Mouse (Mus musculus) stomach, embryonic 15.5 days (tissue): ENCODE measurements around the gene Usp12. TPM values are rescaled to one million over a fixed set of nuclear protein-coding genes. Genes with fewer than 3 reads are reported as not detected.

Experiments used
- ATAC-seq: fragments of 200-750 bp; cut with Nextera tagmentation; 2 replicates; pipeline ENCODE4 v1.8.0; 2017; ENCODE audit warnings: low read depth, moderate number of reproducible peaks, moderate TSS enrichment; ENCODE audit not compliant: insufficient read depth, low FRiP score
- H3K27ac ChIP-seq: fragments of 300-500 bp; sonication (generic); 2 replicates; pipeline ENCODE4 v1.5.1; 2015; ENCODE audit warnings: mild to moderate bottlenecking, inconsistent platforms
- H3K27me3 ChIP-seq: fragments of 300-500 bp; sonication (generic); replicated peaks from 2 replicates; pipeline ENCODE4 v1.6.1; 2015; ENCODE audit warnings: inconsistent platforms
- H3K36me3 ChIP-seq: fragments of 300-500 bp; sonication (generic); 2 replicates; pipeline ENCODE4 v1.6.1; 2015; ENCODE audit warnings: inconsistent platforms
- H3K4me1 ChIP-seq: fragments of 300-500 bp; sonication (generic); 2 replicates; pipeline ENCODE4 v1.6.1; 2015; ENCODE audit warnings: inconsistent platforms
- H3K4me2 ChIP-seq: fragments of 300-500 bp; sonication (generic); 2 replicates; pipeline ENCODE4 v1.6.1; 2015; ENCODE audit warnings: mild to moderate bottlenecking, inconsistent platforms
- H3K4me3 ChIP-seq: fragments of 300-500 bp; sonication (generic); replicated peaks from 2 replicates; pipeline ENCODE4 v1.5.1; 2015; ENCODE audit warnings: inconsistent platforms
- H3K9ac ChIP-seq: fragments of 300-500 bp; sonication (generic); 2 replicates; pipeline ENCODE4 v1.6.1; 2015; ENCODE audit warnings: inconsistent platforms
- H3K9me3 ChIP-seq: fragments of 300-500 bp; sonication (generic); 2 replicates; pipeline ENCODE4 v1.6.1; 2016; ENCODE audit warnings: inconsistent platforms
- WGBS: fragments of 180-500 bp; shearing (Covaris S2); methylation state at CpG from one replicate; pipeline ENCODE4 v1.1.7; 2015; 5-methylcytosine and 5-hydroxymethylcytosine counted together
- polyA plus RNA-seq: library from polyadenylated mRNA; unstranded; fragments of >200 nt; fragmentation: Nextera tagmentation; extraction: Ambion mirVana; gene quantifications from 2 replicates; pipeline ENCODE4 v1.2.1, GENCODE M21; 2015

Usp12 gene
- polyA plus RNA-seq, 1 experiment from 2014 or later = 18.9 TPM

DNA sequence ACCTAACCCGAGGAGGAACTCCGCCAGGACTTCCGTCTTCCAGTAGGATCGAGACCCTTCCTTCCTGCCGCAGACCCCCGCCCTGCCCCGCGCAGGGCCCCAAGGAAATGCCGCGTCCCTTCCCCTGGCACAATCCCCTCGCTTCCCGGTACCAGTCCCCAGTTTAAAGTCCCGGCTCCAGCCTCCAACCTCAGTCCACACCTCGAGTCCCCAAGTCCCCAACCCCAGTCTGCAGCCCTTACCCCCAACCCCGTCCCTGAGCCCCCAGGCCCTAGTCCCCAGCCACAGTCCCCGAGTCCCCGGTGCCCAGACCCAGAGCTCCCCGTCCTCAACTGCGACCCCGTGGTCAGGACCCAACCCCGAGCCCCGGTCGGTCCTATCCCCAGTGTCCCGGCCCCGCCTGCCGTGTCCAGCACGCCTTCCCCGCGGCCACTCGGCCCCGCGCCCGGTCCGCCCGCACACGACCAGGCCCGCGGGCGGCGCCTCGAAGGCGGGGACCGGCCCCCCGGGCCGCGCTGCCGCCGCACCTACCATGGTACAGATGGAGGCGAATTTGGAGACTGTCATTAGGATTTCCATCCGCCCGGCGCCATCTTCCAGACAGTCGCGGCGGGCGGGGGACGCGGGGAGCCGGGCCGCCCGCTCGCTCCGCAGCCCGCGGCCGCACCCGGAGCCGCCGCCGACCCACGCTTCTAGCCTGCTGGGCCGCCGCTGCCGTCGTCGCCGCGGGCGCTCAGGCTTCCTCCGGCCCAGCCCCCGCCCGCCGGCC, 538 bp downstream of the Usp12 start:
- no peaks in the 10 kb centered on the region for H3K27me3 ChIP-seq
- H3K36me3 ChIP-seq = no peaks in the 10 kb centered on the region
- ATAC-seq = peak; percentile 27
- H3K27ac ChIP-seq = peak overlapping the region; percentile 92
- peak overlapping the region; percentile 74 for H3K4me2 ChIP-seq
- peak overlapping the region; percentile 92 for H3K9ac ChIP-seq
- peaks cover 32% of the 10 kb centered on the region for H3K4me1 ChIP-seq
- no peaks in the 10 kb centered on the region for H3K9me3 ChIP-seq
- under 1% methylated on average over 83 of the region's 83 CpGs for WGBS
- peak overlapping the region; percentile 96 for H3K4me3 ChIP-seq

DNA sequence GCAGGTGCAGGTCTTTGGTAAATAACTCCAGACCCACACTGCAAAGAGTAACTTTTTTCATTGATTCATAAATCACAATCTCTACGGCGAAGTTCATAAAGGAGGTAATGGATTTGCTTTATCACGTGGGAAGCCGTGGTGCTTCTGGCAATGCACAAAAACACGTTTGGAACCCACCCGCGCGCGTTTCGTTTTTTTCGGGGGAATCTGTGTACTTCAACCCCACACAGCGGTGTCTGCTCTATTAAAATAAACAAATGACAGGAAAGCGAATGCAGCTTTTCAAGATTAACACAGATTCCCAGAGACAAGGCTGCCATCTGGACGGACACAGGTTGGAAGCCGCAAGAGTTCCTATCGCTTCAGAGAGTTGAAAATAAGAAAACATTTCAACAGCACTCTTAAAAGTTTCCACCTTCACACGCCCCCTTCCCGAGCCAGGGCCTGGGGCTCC, 1.1 kb downstream of the Usp12 start:
- H3K27me3 ChIP-seq = no peaks in the 10 kb centered on the region
- H3K9ac ChIP-seq = peak overlapping the region; percentile 92
- peak overlapping the region; percentile 92 for H3K27ac ChIP-seq
- peaks cover 33% of the 10 kb centered on the region for H3K4me1 ChIP-seq
- WGBS = under 1% methylated on average over 18 of the region's 18 CpGs
- ATAC-seq = no peak
- H3K9me3 ChIP-seq = no peaks in the 10 kb centered on the region
- peak overlapping the region; percentile 96 for H3K4me3 ChIP-seq
- H3K36me3 ChIP-seq = no peaks in the 10 kb centered on the region
- H3K4me2 ChIP-seq = peak overlapping the region; percentile 74

DNA sequence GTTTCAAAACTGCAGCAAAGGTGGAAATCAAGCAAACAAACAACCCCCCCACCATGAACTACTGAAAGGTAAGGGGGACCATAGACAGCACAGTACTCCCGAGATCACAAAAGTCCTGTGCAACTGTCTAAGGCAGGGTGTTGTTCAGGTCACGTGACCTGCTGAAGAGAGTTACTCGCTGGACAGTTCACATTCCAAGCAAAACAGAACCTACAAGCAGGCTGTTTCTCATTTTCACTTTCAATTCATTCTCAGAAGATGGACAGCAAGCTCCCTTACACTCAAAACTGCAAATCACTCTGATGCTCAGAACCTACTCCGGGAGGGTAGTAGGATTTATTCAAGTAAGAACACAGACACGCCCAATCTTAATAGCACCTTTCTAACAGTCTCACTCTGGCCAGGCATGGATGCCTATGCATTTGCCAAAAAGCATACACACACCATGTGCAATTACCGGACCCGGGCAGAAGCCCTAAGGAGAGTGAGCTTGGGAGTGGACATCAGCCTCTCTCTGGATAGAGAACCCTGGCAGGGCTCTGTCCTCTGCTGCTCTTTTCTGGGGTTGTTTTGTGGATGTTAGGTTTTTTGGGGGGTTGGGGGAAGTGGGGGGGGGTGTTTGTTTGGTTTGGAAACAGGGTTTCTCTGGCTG, 2.5 kb downstream of the Usp12 start:
- Histone ChIP-seq H3K4me3 (no peak overlapping the region), H3K9me3 (no peaks in the 10 kb centered on the region), H3K27ac (no peak overlapping the region), H3K9ac (no peak overlapping the region), H3K4me2 (peak overlapping the region; percentile 74; the same call in 1 of the 2 replicates), H3K4me1 (peaks cover 39% of the 10 kb centered on the region), H3K36me3 (no peaks in the 10 kb centered on the region), H3K27me3 (no peaks in the 10 kb centered on the region)
- ATAC-seq = no peak
- WGBS = 59% methylated on average over 7 of the region's 7 CpGs

DNA sequence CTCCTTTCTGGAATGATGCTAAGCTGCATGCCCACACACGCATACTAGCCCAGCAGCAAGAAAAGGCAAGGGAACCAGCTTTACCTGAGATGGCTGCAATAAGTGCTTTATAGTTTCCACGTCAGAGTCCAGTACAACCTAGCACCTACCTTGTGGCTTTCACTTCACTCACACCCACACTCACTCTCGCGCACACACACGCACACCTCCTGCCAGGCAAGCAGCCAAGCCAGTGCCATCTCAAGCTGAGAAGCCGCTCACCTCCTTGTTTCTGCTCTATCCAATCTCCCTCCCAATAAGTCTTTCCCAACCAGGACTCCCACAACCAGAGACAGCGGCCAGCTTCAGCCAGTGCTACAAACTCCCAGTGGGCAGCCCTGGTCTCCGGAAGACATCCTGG, 3.9 kb downstream of the Usp12 start:
- Histone ChIP-seq H3K27ac (no peak overlapping the region), H3K4me2 (0 out of 2 replicates have a peak overlapping the region, but pooled peaks have one; percentile 10), H3K9ac (no peak overlapping the region), H3K36me3 (no peaks in the 10 kb centered on the region), H3K4me1 (peaks cover 39% of the 10 kb centered on the region), H3K4me3 (no peak overlapping the region), H3K9me3 (no peaks in the 10 kb centered on the region), H3K27me3 (no peaks in the 10 kb centered on the region)
- ATAC-seq = no peak
- WGBS = 76% methylated on average over 8 of the region's 8 CpGs

DNA sequence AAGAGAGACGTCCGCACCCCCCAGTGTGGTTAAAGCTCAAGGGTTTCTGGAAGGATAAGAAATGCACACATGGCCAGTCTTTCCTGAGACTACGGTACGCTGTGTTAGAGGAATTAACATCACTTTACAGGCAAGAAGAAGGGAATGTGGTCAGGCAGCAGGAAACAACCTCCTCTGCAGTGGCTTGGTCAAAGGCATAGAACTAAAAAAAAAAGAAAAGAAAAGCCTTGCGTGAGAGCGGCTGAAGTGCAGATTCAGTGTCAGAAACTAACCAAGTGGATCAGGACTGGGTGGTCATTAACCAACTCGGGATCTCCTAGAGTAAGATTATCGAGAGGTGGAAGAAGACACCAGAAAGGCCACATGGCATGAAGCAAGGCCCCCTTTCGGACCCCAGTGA, 5.4 kb downstream of the Usp12 start:
- Histone ChIP-seq H3K4me3 (no peak overlapping the region), H3K4me1 (peaks cover 36% of the 10 kb centered on the region), H3K4me2 (no peak overlapping the region), H3K9ac (no peak overlapping the region), H3K36me3 (no peaks in the 10 kb centered on the region), H3K9me3 (no peaks in the 10 kb centered on the region), H3K27me3 (no peaks in the 10 kb centered on the region), H3K27ac (no peak overlapping the region)
- WGBS = 71% methylated on average over 9 of the region's 9 CpGs
- ATAC-seq = no peak

DNA sequence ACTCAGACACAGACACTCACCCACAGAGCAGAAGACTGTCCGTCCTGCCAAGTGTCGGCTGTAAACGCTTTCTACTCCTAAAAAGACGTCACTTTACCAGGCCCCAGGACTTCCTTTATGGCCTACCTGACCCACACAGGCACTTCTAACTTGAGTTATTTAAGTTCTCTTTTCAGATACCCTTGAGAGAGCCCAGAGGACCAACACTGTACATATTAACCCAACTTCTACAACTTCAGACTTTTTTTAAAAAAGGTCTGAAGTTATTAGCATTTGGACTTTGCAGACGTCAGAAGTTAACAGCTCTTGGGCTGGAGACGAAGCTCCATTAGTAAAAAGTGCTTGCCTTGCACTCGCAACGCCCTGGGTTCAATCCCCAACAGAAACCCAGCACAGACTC, 8.7 kb downstream of the Usp12 start:
- no peak overlapping the region for H3K27ac ChIP-seq
- no peak for ATAC-seq

DNA sequence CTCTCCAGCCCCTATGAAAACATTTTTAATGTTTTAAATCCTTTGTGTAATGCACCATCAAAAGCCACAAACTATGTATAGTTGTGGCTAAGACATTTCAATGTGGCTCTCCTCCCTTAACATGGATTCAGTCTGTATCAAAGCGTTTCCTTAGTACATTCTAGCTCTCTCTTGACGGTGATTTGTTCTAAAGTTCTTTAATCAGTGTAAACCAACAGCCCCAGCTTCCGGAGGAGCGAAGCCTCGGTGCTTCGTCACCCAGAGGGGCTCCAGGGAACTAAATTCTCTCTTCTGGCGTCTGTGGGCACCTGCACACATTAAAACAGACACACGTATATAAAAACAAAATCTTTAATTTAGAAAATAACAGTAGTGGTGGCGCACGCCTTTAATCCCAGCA, 10.9 kb downstream of the Usp12 start:
- no peak for ATAC-seq
- H3K4me1 ChIP-seq = peaks cover 10% of the 10 kb centered on the region
- no peaks in the 10 kb centered on the region for H3K36me3 ChIP-seq
- no peak overlapping the region for H3K4me3 ChIP-seq
- WGBS = 88% methylated on average over 10 of the region's 10 CpGs
- no peak overlapping the region for H3K4me2 ChIP-seq
- no peaks in the 10 kb centered on the region for H3K27me3 ChIP-seq
- H3K27ac ChIP-seq = no peak overlapping the region
- H3K9ac ChIP-seq = no peak overlapping the region
- no peaks in the 10 kb centered on the region for H3K9me3 ChIP-seq

More for the DNA sequence above, 8.7 kb downstream of the Usp12 start:
- 74% methylated on average over 8 of the region's 8 CpGs for WGBS
- Histone ChIP-seq H3K9me3 (no peaks in the 10 kb centered on the region), H3K9ac (no peak overlapping the region), H3K36me3 (no peaks in the 10 kb centered on the region), H3K4me1 (peaks cover 20% of the 10 kb centered on the region), H3K4me2 (no peak overlapping the region), H3K4me3 (no peak overlapping the region), H3K27me3 (no peaks in the 10 kb centered on the region)

DNA sequence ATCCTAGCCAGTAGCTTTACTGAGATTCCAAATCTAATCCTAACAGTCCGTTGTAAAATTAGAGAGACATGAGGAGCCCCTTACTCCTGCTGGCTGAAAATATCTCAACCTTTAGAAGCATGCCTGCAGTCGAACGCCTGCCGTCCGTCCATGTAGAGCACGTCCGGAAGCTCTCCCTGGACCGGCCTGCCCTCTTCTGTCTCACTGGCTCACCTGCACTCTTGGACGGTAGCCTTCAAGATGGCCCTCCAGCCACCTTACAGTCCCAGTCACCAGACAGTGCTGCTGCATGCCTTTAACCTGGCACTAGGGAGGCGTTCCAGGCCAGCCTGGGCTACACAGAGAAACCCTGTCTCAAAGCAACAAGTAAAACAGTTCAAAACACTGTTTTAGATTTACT, 11.5 kb downstream of the Usp12 start:
- Histone ChIP-seq H3K4me1 (peaks cover 7% of the 10 kb centered on the region; the same call in 1 of the 2 replicates), H3K9me3 (no peaks in the 10 kb centered on the region), H3K4me3 (no peak overlapping the region), H3K4me2 (no peak overlapping the region), H3K27ac (no peak overlapping the region), H3K36me3 (no peaks in the 10 kb centered on the region), H3K9ac (no peak overlapping the region), H3K27me3 (no peaks in the 10 kb centered on the region)
- 86% methylated on average over 10 of the region's 10 CpGs for WGBS
- no peak for ATAC-seq

DNA sequence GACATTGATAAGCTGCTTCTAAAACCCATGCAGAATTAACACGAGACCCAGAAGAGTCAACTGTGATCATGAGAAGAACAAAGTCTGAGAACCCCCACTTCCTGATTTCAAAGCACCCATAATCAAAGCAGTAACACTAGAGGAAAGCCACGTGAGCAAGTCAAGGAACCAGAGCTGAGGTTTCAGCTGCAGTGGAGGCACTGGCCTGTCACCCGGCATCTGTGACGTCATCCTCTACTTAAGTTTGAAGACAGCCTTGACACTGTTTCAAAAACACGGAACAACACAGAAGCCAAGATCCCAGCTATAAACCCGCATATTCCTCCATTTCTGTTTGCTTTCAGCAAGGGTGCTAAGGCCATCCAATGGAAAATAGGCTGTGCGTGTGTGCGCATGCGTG, 13.1 kb downstream of the Usp12 start:
- no peaks in the 10 kb centered on the region for H3K36me3 ChIP-seq
- H3K4me2 ChIP-seq = no peak overlapping the region
- no peak overlapping the region for H3K9ac ChIP-seq
- H3K4me1 ChIP-seq = peaks cover 4% of the 10 kb centered on the region; the same call in 1 of the 2 replicates
- no peaks in the 10 kb centered on the region for H3K27me3 ChIP-seq
- H3K9me3 ChIP-seq = no peaks in the 10 kb centered on the region
- WGBS = 66% methylated on average over 9 of the region's 9 CpGs
- H3K27ac ChIP-seq = no peak overlapping the region
- no peak for ATAC-seq
- H3K4me3 ChIP-seq = no peak overlapping the region

DNA sequence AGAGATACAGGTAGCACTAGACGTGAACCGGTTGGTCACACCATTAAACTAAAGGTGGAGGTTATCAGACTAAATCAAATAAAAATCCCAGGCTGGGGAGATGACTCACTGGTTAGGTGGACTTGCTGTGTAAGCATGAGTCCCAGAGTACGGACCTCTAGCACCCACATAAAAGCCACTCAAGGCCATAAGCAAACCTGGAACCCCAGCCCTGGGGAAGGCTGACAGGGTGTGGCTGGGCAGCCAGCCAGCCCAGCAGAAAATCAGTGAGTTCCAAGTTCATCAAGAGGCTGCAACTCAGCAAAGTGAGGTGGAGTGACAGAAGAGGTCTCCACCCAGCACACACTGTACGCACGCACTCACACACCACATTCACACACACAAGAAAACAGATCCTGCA, 14.9 kb downstream of the Usp12 start:
- Histone ChIP-seq H3K27ac (peak overlapping the region; percentile 71), H3K36me3 (no peaks in the 10 kb centered on the region), H3K27me3 (no peaks in the 10 kb centered on the region), H3K9ac (no peak overlapping the region), H3K4me3 (no peak overlapping the region), H3K4me2 (no peak overlapping the region), H3K4me1 (peaks cover 4% of the 10 kb centered on the region; the same call in 1 of the 2 replicates), H3K9me3 (no peaks in the 10 kb centered on the region)
- WGBS = 62% methylated on average over 5 of the region's 5 CpGs
- ATAC-seq = peak; percentile 93

DNA sequence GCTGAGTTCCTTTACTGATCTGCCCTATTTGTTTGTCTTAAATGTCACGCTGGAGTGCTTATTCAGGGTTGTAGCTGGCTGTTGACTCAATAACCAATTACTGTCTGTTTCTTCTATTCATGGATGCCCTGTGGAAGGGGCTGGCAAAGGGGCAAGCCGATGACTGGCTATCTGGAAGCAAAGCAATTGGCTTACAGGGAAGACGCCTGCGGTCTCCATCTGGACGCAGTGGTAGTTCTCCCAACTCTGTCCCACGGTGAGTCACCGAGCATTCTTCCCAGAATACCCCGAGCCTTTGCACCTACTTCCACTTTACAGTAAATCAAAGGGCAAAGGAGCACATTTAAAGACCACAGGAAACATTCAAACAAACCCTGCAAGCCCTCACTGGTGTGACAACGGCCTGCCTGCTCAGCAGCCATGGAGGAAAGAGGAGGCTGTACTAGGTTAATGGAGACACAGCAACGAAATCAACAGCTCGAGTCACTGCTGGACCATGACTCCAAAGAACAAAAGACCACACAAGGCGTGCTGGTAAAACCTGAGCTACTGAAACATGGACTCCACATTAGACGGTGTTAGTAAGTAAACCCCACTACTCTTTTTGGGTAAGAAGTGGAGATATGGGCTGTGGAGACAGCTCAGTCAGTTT, 17.7 kb downstream of the Usp12 start:
- H3K4me3 ChIP-seq = no peak overlapping the region
- H3K4me1 ChIP-seq = peaks cover 8% of the 10 kb centered on the region; the same call in 1 of the 2 replicates
- no peak for ATAC-seq

DNA sequence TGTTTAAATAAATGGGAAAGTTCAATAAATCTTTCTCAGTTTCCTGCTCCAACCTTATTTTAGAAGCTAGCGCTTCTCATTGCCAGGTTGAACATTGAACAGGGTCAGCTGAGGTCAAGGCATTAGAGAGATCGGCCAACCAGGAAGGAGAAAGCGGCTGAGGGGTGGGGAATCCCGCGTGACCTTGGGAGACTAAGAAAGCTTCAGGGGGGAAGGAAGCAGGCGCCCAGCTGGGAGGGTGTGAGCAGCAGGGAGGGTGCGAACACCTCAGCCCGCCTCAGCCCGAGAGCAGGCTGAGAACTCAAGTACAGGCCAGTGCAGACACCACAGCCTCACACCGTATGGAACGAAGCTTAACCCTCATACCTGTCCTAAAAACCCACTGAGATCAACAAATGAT, 22.8 kb downstream of the Usp12 start:
- no peak overlapping the region for H3K9ac ChIP-seq
- peaks cover 13% of the 10 kb centered on the region for H3K4me1 ChIP-seq
- H3K4me2 ChIP-seq = no peak overlapping the region
- H3K36me3 ChIP-seq = no peaks in the 10 kb centered on the region
- H3K27ac ChIP-seq = 0 out of 2 replicates have a peak overlapping the region, but pooled peaks have one; percentile 26
- no peaks in the 10 kb centered on the region for H3K27me3 ChIP-seq
- WGBS = 21% methylated on average over 11 of the region's 11 CpGs
- ATAC-seq = peak; percentile 75; the same call in 1 of the 2 replicates
- H3K9me3 ChIP-seq = no peaks in the 10 kb centered on the region
- H3K4me3 ChIP-seq = no peak overlapping the region

More for the DNA sequence above, 17.7 kb downstream of the Usp12 start:
- Histone ChIP-seq H3K36me3 (no peaks in the 10 kb centered on the region), H3K9ac (no peak overlapping the region), H3K27me3 (no peaks in the 10 kb centered on the region), H3K9me3 (no peaks in the 10 kb centered on the region), H3K27ac (no peak overlapping the region), H3K4me2 (no peak overlapping the region)
- WGBS = 69% methylated on average over 13 of the region's 13 CpGs
